Mouse (Mus musculus): ENCODE results near the gene Mrpl18. TPM values are rescaled to one million over a fixed set of nuclear protein-coding genes. Genes with fewer than 3 reads are reported as not detected.

Gene Mrpl18
- polyA plus RNA-seq, 1 experiment from 2014 or later, result 101 TPM

DNA sequence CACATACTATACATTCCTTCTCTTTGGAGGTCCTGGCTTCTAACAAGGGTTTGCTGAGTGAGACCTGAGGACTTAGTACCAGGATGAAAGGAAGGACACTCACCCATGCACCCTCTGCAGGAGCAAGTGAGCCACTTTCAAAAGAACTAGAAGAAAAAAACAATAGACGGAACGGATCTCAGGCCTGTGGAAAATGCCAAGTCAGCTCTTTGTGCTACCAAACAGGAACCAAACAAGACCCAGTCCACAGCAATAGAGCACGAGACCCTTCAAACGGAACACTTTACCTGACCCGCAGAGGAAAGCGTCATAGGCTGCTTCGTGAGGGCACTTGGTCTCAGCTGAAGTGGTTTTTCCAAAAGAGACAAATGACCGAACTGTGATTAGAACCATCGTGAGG, 24.1 kb downstream of the Mrpl18 start:
- ATAC-seq (ENCODE audit: low FRiP score, low TSS enrichment) (no peak), DNase-seq (ENCODE audit: low spot score) (no peak)
- no peaks in the 10 kb centered on the region for H3K4me1 ChIP-seq (replicated peaks; ENCODE audit: control insufficient read depth, insufficient read depth)
- H3K4me2 ChIP-seq (replicated peaks; ENCODE audit: low read depth), result no peak overlapping the region
- no peak overlapping the region for H3K4me3 ChIP-seq (ENCODE audit: low read depth, low read length)
- no peaks in the 10 kb centered on the region; the same call in 1 of the 2 replicates for H3K36me3 ChIP-seq (ENCODE audit: control insufficient read depth, insufficient read depth, low read length)
- TF ChIP-seq EP300 (optimal IDR thresholded peaks at IDR 0.05), result no peak
- no peaks in the 10 kb centered on the region for H3K9me3 ChIP-seq (ENCODE audit: control insufficient read depth, low read length)
- no peak overlapping the region for H3K27ac ChIP-seq (replicated peaks)
- 89% methylated on average over 9 of the region's 9 CpGs for whole genome bisulfite sequencing
- H3K9ac ChIP-seq (ENCODE audit: low read length), result no peak overlapping the region
- H3K27me3 ChIP-seq (ENCODE audit: control insufficient read depth, insufficient read depth, low read length), result no peaks in the 10 kb centered on the region

DNA sequence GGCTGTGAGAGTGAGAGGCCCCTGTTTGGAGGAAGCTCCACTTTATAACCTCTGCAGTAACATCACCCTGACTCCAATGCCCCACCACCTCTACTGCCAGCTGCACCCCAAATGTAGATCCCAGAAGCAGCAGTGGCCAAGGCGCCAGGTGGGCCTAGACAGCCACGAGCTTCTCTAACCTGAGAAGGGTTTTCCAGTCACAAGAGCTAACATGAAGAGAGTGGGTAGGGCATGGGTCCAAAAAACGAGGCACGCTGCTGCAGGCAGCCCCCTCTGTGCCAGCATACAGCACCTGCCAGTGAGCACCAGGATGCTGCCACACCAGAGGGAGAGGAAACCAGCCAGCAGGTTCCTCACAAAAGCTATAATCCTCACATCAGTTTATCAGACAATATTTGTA, 25.1 kb downstream of the Mrpl18 start:
- 87% methylated on average over 4 of the region's 4 CpGs for WGBS
- Histone ChIP-seq H3K9me3 (ENCODE audit: control insufficient read depth, low read length) (no peaks in the 10 kb centered on the region), H3K36me3 (ENCODE audit: control insufficient read depth, insufficient read depth, low read length) (no peaks in the 10 kb centered on the region; the same call in 1 of the 2 replicates), H3K4me3 (ENCODE audit: low read depth, low read length) (no peak overlapping the region), H3K9ac (ENCODE audit: low read length) (no peak overlapping the region), H3K4me2 (replicated peaks; ENCODE audit: low read depth) (no peak overlapping the region), H3K27me3 (ENCODE audit: control insufficient read depth, insufficient read depth, low read length) (no peaks in the 10 kb centered on the region), H3K4me1 (replicated peaks; ENCODE audit: control insufficient read depth, insufficient read depth) (no peaks in the 10 kb centered on the region), H3K27ac (replicated peaks) (no peak overlapping the region)
- TF ChIP-seq CTCF (IDR thresholded peaks at IDR 0.05; ENCODE audit: low read depth), result no peak
- no peak for TF ChIP-seq EP300 (optimal IDR thresholded peaks at IDR 0.05)
- DNase-seq (ENCODE audit: low spot score) (no peak), ATAC-seq (ENCODE audit: low FRiP score, low TSS enrichment) (no peak)

DNA sequence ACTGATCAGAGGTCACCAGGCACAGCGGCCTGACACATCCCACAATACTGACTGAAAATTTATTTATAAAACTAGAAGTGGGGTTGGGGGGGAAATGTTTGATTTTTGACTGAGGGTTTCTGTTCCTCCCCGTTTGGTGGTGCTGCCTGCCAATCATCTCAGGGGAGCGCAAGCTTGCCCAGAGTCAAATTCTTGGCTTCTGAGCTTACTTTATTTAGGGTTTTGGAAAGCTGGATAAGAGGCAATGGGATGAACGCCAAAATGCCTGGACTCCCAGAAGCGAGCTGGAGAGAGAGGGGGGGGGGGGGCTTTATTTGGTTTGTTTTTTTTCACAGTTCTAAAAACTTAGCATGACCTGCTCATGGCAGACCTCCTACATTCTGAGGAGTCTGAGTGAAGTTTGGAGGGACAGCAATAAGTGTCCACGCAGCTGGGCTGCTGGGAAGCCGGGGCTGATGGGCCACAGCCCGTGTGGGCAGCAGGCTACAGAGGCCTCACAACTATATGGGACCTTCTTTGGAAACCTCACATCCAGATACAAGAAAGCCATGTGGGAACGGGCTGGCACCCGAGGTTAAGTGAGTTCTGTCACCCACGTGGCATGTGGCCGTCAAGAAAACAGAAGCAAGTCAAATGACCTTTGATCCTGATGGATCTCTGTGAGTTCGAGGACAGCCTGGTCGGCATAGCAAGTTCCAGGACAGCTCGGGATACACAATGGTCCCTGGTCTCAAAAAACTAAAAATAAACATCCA, 28.9 kb downstream of the Mrpl18 start:
- H3K9ac ChIP-seq (ENCODE audit: low read length), result no peak overlapping the region
- no peak for ATAC-seq (ENCODE audit: low FRiP score, low TSS enrichment)
- no peak overlapping the region for H3K4me3 ChIP-seq (ENCODE audit: low read depth, low read length)
- TF ChIP-seq EP300 (optimal IDR thresholded peaks at IDR 0.05) (no peak), CTCF (IDR thresholded peaks at IDR 0.05; ENCODE audit: low read depth) (no peak)
- no peaks in the 10 kb centered on the region for H3K27me3 ChIP-seq (ENCODE audit: control insufficient read depth, insufficient read depth, low read length)
- no peak overlapping the region for H3K27ac ChIP-seq (replicated peaks)
- 51% methylated on average over 15 of the region's 15 CpGs for WGBS
- H3K9me3 ChIP-seq (ENCODE audit: control insufficient read depth, low read length), result no peaks in the 10 kb centered on the region
- no peak overlapping the region for H3K4me2 ChIP-seq (replicated peaks; ENCODE audit: low read depth)
- no peak for DNase-seq (ENCODE audit: low spot score)
- no peaks in the 10 kb centered on the region for H3K4me1 ChIP-seq (replicated peaks; ENCODE audit: control insufficient read depth, insufficient read depth)
- H3K36me3 ChIP-seq (ENCODE audit: control insufficient read depth, insufficient read depth, low read length), result no peaks in the 10 kb centered on the region; the same call in 1 of the 2 replicates

DNA sequence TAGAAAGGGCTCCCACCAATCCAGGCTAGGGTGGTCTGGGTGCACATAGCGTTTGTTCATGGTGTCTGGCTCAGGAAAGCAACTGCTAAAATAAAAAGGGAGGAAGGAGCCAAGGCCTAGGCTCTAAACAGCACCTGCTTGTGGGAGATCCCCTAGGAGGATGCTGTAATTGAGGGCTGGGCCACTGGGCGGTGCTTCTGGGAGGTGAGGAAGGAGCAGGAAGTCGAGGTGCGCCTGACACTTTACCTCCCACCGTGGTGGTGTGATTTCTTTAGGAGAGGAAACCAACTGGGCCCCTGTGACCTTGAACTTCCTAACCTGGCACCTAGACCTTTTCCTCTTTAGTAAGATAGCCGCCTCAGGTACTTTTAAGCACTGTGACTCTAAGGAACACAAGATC, 29.5 kb downstream of the Mrpl18 start:
- TF ChIP-seq EP300 (optimal IDR thresholded peaks at IDR 0.05) (no peak), CTCF (IDR thresholded peaks at IDR 0.05; ENCODE audit: low read depth) (peak; percentile 13; the same call in 1 of the 2 replicates)
- no peak overlapping the region for H3K4me2 ChIP-seq (replicated peaks; ENCODE audit: low read depth)
- no peaks in the 10 kb centered on the region for H3K9me3 ChIP-seq (ENCODE audit: control insufficient read depth, low read length)
- no peak overlapping the region for H3K9ac ChIP-seq (ENCODE audit: low read length)
- 40% methylated on average over 6 of the region's 6 CpGs for WGBS
- H3K4me3 ChIP-seq (ENCODE audit: low read depth, low read length), result no peak overlapping the region
- no peaks in the 10 kb centered on the region; the same call in 1 of the 2 replicates for H3K36me3 ChIP-seq (ENCODE audit: control insufficient read depth, insufficient read depth, low read length)
- DNase-seq (ENCODE audit: low spot score) (peak; percentile 39), ATAC-seq (ENCODE audit: low FRiP score, low TSS enrichment) (no peak)
- H3K27ac ChIP-seq (replicated peaks), result no peak overlapping the region
- H3K4me1 ChIP-seq (replicated peaks; ENCODE audit: control insufficient read depth, insufficient read depth), result no peaks in the 10 kb centered on the region
- H3K27me3 ChIP-seq (ENCODE audit: control insufficient read depth, insufficient read depth, low read length), result no peaks in the 10 kb centered on the region

DNA sequence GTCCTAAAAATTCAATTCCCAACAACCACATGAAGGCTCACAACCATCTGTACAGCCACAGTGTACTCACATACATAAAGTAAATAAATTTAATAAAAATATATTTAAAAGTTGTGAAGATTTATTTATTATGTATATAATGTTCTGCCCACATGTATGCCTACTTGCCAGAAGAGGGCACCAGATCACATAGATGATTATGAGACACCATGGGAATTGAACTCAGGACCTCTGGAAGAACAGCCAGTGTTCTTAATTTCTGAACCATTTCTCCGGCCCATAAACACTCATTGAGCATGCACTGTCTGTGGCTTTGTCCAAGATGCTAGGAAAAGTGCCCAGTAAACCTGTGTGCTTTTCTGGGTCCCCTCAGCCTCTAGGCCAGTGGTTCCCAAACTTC, 34.9 kb downstream of the Mrpl18 start:
- no peaks in the 10 kb centered on the region for H3K4me1 ChIP-seq (replicated peaks; ENCODE audit: control insufficient read depth, insufficient read depth)
- H3K27ac ChIP-seq (replicated peaks), result no peak overlapping the region
- H3K9ac ChIP-seq (ENCODE audit: low read length), result no peak overlapping the region
- no peak for TF ChIP-seq EP300 (optimal IDR thresholded peaks at IDR 0.05)
- TF ChIP-seq CTCF (IDR thresholded peaks at IDR 0.05; ENCODE audit: low read depth), result peak; percentile 34; the same call in 1 of the 2 replicates
- no peaks in the 10 kb centered on the region for H3K36me3 ChIP-seq (ENCODE audit: control insufficient read depth, insufficient read depth, low read length)
- no peak overlapping the region for H3K4me2 ChIP-seq (replicated peaks; ENCODE audit: low read depth)
- WGBS, result 80% methylated on average over 1 of the region's 1 CpGs
- DNase-seq (ENCODE audit: low spot score) (no peak), ATAC-seq (ENCODE audit: low FRiP score, low TSS enrichment) (no peak)
- no peaks in the 10 kb centered on the region for H3K9me3 ChIP-seq (ENCODE audit: control insufficient read depth, low read length)
- no peak overlapping the region for H3K4me3 ChIP-seq (ENCODE audit: low read depth, low read length)
- no peaks in the 10 kb centered on the region for H3K27me3 ChIP-seq (ENCODE audit: control insufficient read depth, insufficient read depth, low read length)

DNA sequence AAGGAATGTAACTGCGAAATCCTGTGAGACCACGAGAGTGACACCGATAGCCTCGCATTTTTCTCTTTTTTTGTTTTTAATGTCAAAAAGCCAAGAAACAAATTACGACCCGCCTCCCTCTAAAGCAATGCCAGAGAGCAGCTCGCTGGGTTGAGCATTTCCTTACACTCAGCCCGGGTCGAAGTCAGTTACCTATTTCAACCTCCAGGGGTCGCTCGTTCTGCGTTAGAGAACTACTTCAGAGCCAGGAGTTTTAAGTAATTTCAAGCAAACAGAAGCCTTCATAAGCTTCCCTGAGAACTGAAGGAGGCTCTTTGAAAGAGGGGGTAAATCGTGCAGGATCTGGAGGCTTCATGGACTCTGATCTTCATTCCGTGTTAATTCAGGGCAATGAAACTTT, 36.0 kb downstream of the Mrpl18 start:
- H3K9me3 ChIP-seq (ENCODE audit: control insufficient read depth, low read length), result no peaks in the 10 kb centered on the region
- H3K4me2 ChIP-seq (replicated peaks; ENCODE audit: low read depth), result peak overlapping the region; percentile 47
- 2% methylated on average over 14 of the region's 14 CpGs for WGBS
- no peak for TF ChIP-seq EP300 (optimal IDR thresholded peaks at IDR 0.05)
- TF ChIP-seq CTCF (IDR thresholded peaks at IDR 0.05; ENCODE audit: low read depth), result peak; percentile 86
- H3K4me1 ChIP-seq (replicated peaks; ENCODE audit: control insufficient read depth, insufficient read depth), result no peaks in the 10 kb centered on the region
- ATAC-seq (ENCODE audit: low FRiP score, low TSS enrichment) (peak; percentile 78), DNase-seq (ENCODE audit: low spot score) (peak; percentile 79)
- no peak overlapping the region for H3K27ac ChIP-seq (replicated peaks)
- no peaks in the 10 kb centered on the region for H3K27me3 ChIP-seq (ENCODE audit: control insufficient read depth, insufficient read depth, low read length)
- H3K4me3 ChIP-seq (ENCODE audit: low read depth, low read length), result peak overlapping the region; percentile 17; the same call in 1 of the 2 replicates
- peak overlapping the region; percentile 47; the same call in 1 of the 2 replicates for H3K9ac ChIP-seq (ENCODE audit: low read length)
- H3K36me3 ChIP-seq (ENCODE audit: control insufficient read depth, insufficient read depth, low read length), result no peaks in the 10 kb centered on the region
